In genomic region chr14:118787621-118788020, GRCm38 (mm10) we compare ENCODE assay signal across 16 mouse cellular contexts. TPM values are rescaled to one million over a fixed set of nuclear protein-coding genes. Genes with fewer than 3 reads are reported as not detected.
DNase-seq lines count a peak whose midpoint lies in the region; ATAC-seq and TF ChIP-seq lines count a peak whose summit lies in the region.
"Had no signal": no experiment of that assay in that cellular context is flagged by ENCODE, and none has a peak within 500 bp of the region (broad histone marks: within the 10 kb centered on the region; RNA-seq: fewer than 3 reads in every experiment).

TSS of gene Cldn10 (plus strand) at chr14:118787908.

- H3K9ac ChIP-seq in embryonic facial prominence, embryonic 14.5 days (ENCODE audit: low read depth, low read length), result no peak within 1 kb of the TSS
- H3K9ac ChIP-seq in midbrain, postnatal 0 days (replicated peaks; ENCODE audit: low read length, poor library complexity, severe bottlenecking), result no peak within 1 kb of the TSS
- H3K9ac ChIP-seq in midbrain, embryonic 16.5 days (ENCODE audit: low read depth, low read length), result no peak within 1 kb of the TSS
- H3K9ac ChIP-seq: neural tube, embryonic 15.5 days had no signal

- no peaks in the 10 kb centered on the region for H3K9me3 ChIP-seq in embryonic facial prominence, embryonic 14.5 days (ENCODE audit: control insufficient read depth, low read length)
- no peaks in the 10 kb centered on the region for H3K9me3 ChIP-seq in embryonic facial prominence, embryonic 10.5 days
- H3K9me3 ChIP-seq in midbrain, postnatal 0 days (ENCODE audit: low read length), result no peaks in the 10 kb centered on the region
- no peaks in the 10 kb centered on the region for H3K9me3 ChIP-seq in midbrain, embryonic 16.5 days (replicated peaks; ENCODE audit: control insufficient read depth, low read length, poor library complexity, severe bottlenecking)
- H3K9me3 ChIP-seq: neural tube, embryonic 15.5 days had no signal

- no peak for DNase-seq in embryonic facial prominence, embryonic 14.5 days (ENCODE audit: low spot score)
- no peak for DNase-seq in embryonic facial prominence, embryonic 10.5 days (ENCODE audit: low spot score)
- DNase-seq in layer of hippocampus, adult 8-10 months (ENCODE audit: low spot score in 2 of 2), result no peak
- no peak for DNase-seq in layer of hippocampus, adult 11-12 months (ENCODE audit: low spot score)
- no peak for DNase-seq in midbrain, postnatal 0 days (ENCODE audit: low spot score)
- no peak for DNase-seq in Muller cell, postnatal 12 days (ENCODE audit: inconsistent ontology term)
- DNase-seq in urinary bladder, adult 18-20 months (ENCODE audit: low spot score in 2 of 2), result no peak
- DNase-seq: adrenal gland, postnatal 14 days; embryo, embryonic 11 days; heart, adult 2 months; heart, postnatal 14 days; spleen, adult 18-20 months had no signal

- H3K4me2 ChIP-seq in embryonic facial prominence, embryonic 14.5 days (ENCODE audit: low read depth, low read length), result no peak within 1 kb of the TSS
- H3K4me2 ChIP-seq in midbrain, postnatal 0 days (ENCODE audit: low read depth, low read length, poor library complexity, severe bottlenecking), result no peak within 1 kb of the TSS
- no peak within 1 kb of the TSS for H3K4me2 ChIP-seq in midbrain, embryonic 16.5 days (ENCODE audit: low read length)
- H3K4me2 ChIP-seq: neural tube, embryonic 15.5 days had no signal

- no peaks in the 10 kb centered on the region for H3K27me3 ChIP-seq in embryonic facial prominence, embryonic 14.5 days (replicated peaks; ENCODE audit: control insufficient read depth, insufficient read depth, low read length)
- no peaks in the 10 kb centered on the region for H3K27me3 ChIP-seq in embryonic facial prominence, embryonic 10.5 days (replicated peaks; ENCODE audit: low read depth, poor library complexity, severe bottlenecking)
- H3K27me3 ChIP-seq in midbrain, postnatal 0 days (ENCODE audit: insufficient read depth, low read length), result no peaks in the 10 kb centered on the region
- no peaks in the 10 kb centered on the region for H3K27me3 ChIP-seq in midbrain, embryonic 16.5 days (ENCODE audit: control insufficient read depth, insufficient read depth, low read depth, low read length)
- H3K27me3 ChIP-seq: neural tube, embryonic 15.5 days had no signal

- no peak for ATAC-seq in embryonic facial prominence, embryonic 14.5 days (ENCODE audit: low read depth)
- no peak for ATAC-seq in midbrain, postnatal 0 days (ENCODE audit: low FRiP score)
- no peak for ATAC-seq in midbrain, embryonic 16.5 days
- ATAC-seq: hindbrain, postnatal 0 days had no signal

- TF ChIP-seq CTCF in midbrain, postnatal 0 days (IDR thresholded peaks at IDR 0.05), result no peak

- no peak within 1 kb of the TSS for H3K4me3 ChIP-seq in embryonic facial prominence, embryonic 14.5 days (ENCODE audit: low read depth, low read length)
- no peak within 1 kb of the TSS for H3K4me3 ChIP-seq in embryonic facial prominence, embryonic 10.5 days
- H3K4me3 ChIP-seq in midbrain, postnatal 0 days (ENCODE audit: low read depth, low read length), result no peak within 1 kb of the TSS
- no peak within 1 kb of the TSS for H3K4me3 ChIP-seq in midbrain, embryonic 16.5 days (ENCODE audit: low read depth, low read length)
- H3K4me3 ChIP-seq: heart, adult 2 months; neural tube, embryonic 15.5 days had no signal

- no peaks in the 10 kb centered on the region for H3K4me1 ChIP-seq in embryonic facial prominence, embryonic 14.5 days (ENCODE audit: control insufficient read depth, insufficient read depth, low read length)
- H3K4me1 ChIP-seq in embryonic facial prominence, embryonic 10.5 days, result peaks cover 15% of the 10 kb centered on the region
- no peaks in the 10 kb centered on the region for H3K4me1 ChIP-seq in midbrain, postnatal 0 days (ENCODE audit: insufficient read depth, low read length)
- no peaks in the 10 kb centered on the region for H3K4me1 ChIP-seq in midbrain, embryonic 16.5 days (ENCODE audit: control insufficient read depth, insufficient read depth, low read length)

- WGBS in embryonic facial prominence, embryonic 14.5 days, result 67% methylated on average over 4 of the region's 4 CpGs
- WGBS in embryonic facial prominence, embryonic 10.5 days, result 83% methylated on average over 4 of the region's 4 CpGs
- 87% methylated on average over 4 of the region's 4 CpGs for WGBS in midbrain, postnatal 0 days
- 86% methylated on average over 4 of the region's 4 CpGs for WGBS in midbrain, embryonic 16.5 days

- H3K36me3 ChIP-seq in embryonic facial prominence, embryonic 14.5 days (ENCODE audit: control insufficient read depth, insufficient read depth, low read length), result no peaks in the 10 kb centered on the region
- H3K36me3 ChIP-seq in embryonic facial prominence, embryonic 10.5 days (replicated peaks), result no peaks in the 10 kb centered on the region
- H3K36me3 ChIP-seq in midbrain, postnatal 0 days (ENCODE audit: insufficient read depth, low read length), result no peaks in the 10 kb centered on the region
- H3K36me3 ChIP-seq in midbrain, embryonic 16.5 days (ENCODE audit: control insufficient read depth, insufficient read depth, low read length), result no peaks in the 10 kb centered on the region
- H3K36me3 ChIP-seq: neural tube, embryonic 15.5 days had no signal

- no peak within 1 kb of the TSS for H3K27ac ChIP-seq in embryonic facial prominence, embryonic 14.5 days (replicated peaks; ENCODE audit: low read depth, low read length)
- no peak within 1 kb of the TSS for H3K27ac ChIP-seq in embryonic facial prominence, embryonic 10.5 days (replicated peaks)
- no peak within 1 kb of the TSS for H3K27ac ChIP-seq in midbrain, postnatal 0 days (ENCODE audit: low read depth, low read length)
- H3K27ac ChIP-seq in midbrain, embryonic 16.5 days (ENCODE audit: low read length), result no peak within 1 kb of the TSS
- H3K27ac ChIP-seq: heart, adult 2 months; hindbrain, postnatal 0 days; neural tube, embryonic 15.5 days had no signal

RNA-seq across cellular contexts. Expression of gene Cldn10, which starts in this region (rescaled TPM):
- polyA plus RNA-seq in embryonic facial prominence, embryonic 14.5 days (2014; fragmentation: Nextera tagmentation; extraction: Ambion mirVana), result 6.8 and 10.9 TPM in 2 replicates
- polyA plus RNA-seq in embryonic facial prominence, embryonic 10.5 days (2016; fragmentation: Nextera tagmentation; extraction: Ambion mirVana), result 3.0 and 3.8 TPM in 2 replicates
- 10 to 100 TPM; 33.3 to 41.9 (median 35.4) TPM for total RNA-seq in layer of hippocampus, adult 8-10 months (2022)
- total RNA-seq in midbrain, postnatal 0 days (2014; rRNA removed), result 10.7 and 11.8 TPM in 2 replicates
- 24.1 and 32.1 TPM in 2 replicates for polyA plus RNA-seq in midbrain, postnatal 0 days (2015; fragmentation: Nextera tagmentation; extraction: Ambion mirVana)
- 1.5 and 7.2 TPM in 2 replicates for polyA plus RNA-seq in midbrain, embryonic 16.5 days (2015; fragmentation: Nextera tagmentation; extraction: Ambion mirVana)
- total RNA-seq: monocyte, adult 5-6 weeks had no signal
